ENCODE assay signal across 14 mouse cellular contexts in the genomic region with DNA sequence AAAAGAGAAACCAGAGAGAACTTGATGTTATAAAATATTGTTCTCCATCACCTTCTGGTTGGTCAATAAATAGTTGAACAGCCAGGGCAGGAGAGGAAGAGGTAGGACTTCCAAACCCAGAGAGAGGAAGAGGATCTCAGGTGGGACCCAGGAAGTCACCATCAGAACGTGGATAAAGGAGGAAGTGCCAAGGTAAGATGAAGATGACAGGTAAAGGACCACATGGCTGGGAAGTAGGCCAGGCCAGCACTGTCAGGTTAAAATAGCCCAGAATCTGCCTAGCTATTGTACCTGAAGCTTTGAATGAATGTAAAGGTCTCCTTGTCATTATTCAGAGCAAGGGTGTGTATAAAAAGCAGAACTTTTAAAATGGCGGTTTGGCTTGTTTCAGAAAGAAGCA. TPM values are rescaled to one million over a fixed set of nuclear protein-coding genes. Genes with fewer than 3 reads are reported as not detected.
DNase-seq lines count a peak whose midpoint lies in the region.
"Had no signal": no experiment of that assay in that cellular context is flagged by ENCODE, and none has a peak within 500 bp of the region (broad histone marks: within the 10 kb centered on the region; RNA-seq: fewer than 3 reads in every experiment).

No protein-coding gene starts in this region.

- DNase-seq in embryo, embryonic 10 days (ENCODE audit: low spot score), result peak; percentile 2
- DNase-seq in embryo, embryonic 10.5 days (ENCODE audit: low spot score), result no peak
- peak; percentile 1 for DNase-seq in heart, postnatal 4 days
- DNase-seq in heart, postnatal 36 days, result no peak
- DNase-seq in spleen, postnatal 4 days (ENCODE audit: low spot score in 2 of 2), result peak; percentile 2 to 11
- no peak for DNase-seq in spleen, postnatal 14 days (ENCODE audit: low spot score in 2 of 2)
- DNase-seq in adrenal gland, adult 8-10 months, result no peak
- DNase-seq: adrenal gland, postnatal 10 days; B cell, adult 2 months; cerebellum, adult 11 months; cerebellum, adult 8-10 months; cerebellum, postnatal 14 days; forebrain, postnatal 0 days; gastrocnemius, postnatal 14 days had no signal

- intact Hi-C loops in heart, postnatal 36 days (cut with DNase I), result no loop called here

RNA-seq across cellular contexts. Expression of a gene that starts 7.0 kb away (rescaled TPM):
- 10 to 100 TPM; 69.3 to 69.9 TPM for total RNA-seq in heart, postnatal 4 days (2021)
- 10 to 100 TPM; 21.9 to 28.9 TPM for total RNA-seq in heart, postnatal 36 days (2021)
- total RNA-seq in adrenal gland, adult 8-10 months (2022), result 10 to 100 TPM; 33.8 to 42.8 (median 37.8) TPM

RNA-seq across cellular contexts. Expression of a gene that starts 7.3 kb away (rescaled TPM):
- 1 to 10 TPM; 1.4 to 2.0 TPM for total RNA-seq in heart, postnatal 4 days (2021)
- total RNA-seq in heart, postnatal 36 days (2021), result under 1 TPM; 0.89 TPM
- 1 to 10 TPM; 1.7 to 3.7 (median 2.5) TPM for total RNA-seq in adrenal gland, adult 8-10 months (2022)

RNA-seq across cellular contexts. Expression of a gene that starts 7.5 kb away (rescaled TPM):
- 10 to 100 TPM; 34.9 to 37.2 TPM for total RNA-seq in heart, postnatal 4 days (2021)
- 10 to 100 TPM; 54.3 to 62.0 TPM for total RNA-seq in heart, postnatal 36 days (2021)
- 100 to 1,000 TPM in 1 of 4 experiments, 10 to 100 TPM in 3; 76.2 to 108 (median 82.7) TPM for total RNA-seq in adrenal gland, adult 8-10 months (2022)

RNA-seq across cellular contexts. Expression of a gene that starts 39.9 kb away (rescaled TPM):
- total RNA-seq in heart, postnatal 4 days (2021), result 10 to 100 TPM; 70.6 to 82.6 TPM
- total RNA-seq in heart, postnatal 36 days (2021), result 10 to 100 TPM; 73.6 to 75.4 TPM
- 100 to 1,000 TPM; 106 to 137 (median 120) TPM for total RNA-seq in adrenal gland, adult 8-10 months (2022)

RNA-seq across cellular contexts. Expression of a gene that starts 40.0 kb away (rescaled TPM):
- 10 to 100 TPM; 33.0 to 38.0 TPM for total RNA-seq in heart, postnatal 4 days (2021)
- total RNA-seq in heart, postnatal 36 days (2021), result 10 to 100 TPM; 58.1 to 59.1 TPM
- total RNA-seq in adrenal gland, adult 8-10 months (2022), result 10 to 100 TPM; 69.4 to 94.9 (median 86.1) TPM

Comparison
In these comparisons a context has a peak if more than half of its experiments do, and no peak if none do; other contexts are left out.
1. DNase-seq: peak in embryo, embryonic 10 days (single experiment), heart, postnatal 4 days (single experiment) and spleen, postnatal 4 days (2 of 2); none in embryo, embryonic 10.5 days (single experiment), heart, postnatal 36 days (0 of 2), spleen, postnatal 14 days (0 of 2) and adrenal gland, adult 8-10 months (single experiment).